Mouse (Mus musculus) megakaryocyte, embryonic 14.5 days (primary cell): Measurements from ENCODE around the gene Ranbp1.

Source experiments
- FLI1 ChIP-seq: IDR thresholded peaks from 2 replicates; pipeline ENCODE4 v1.6.1; 2012; ENCODE audit warnings: low read length, inconsistent platforms, mixed read lengths
- GATA1 ChIP-seq: IDR thresholded peaks from 3 replicates; pipeline ENCODE4 v1.6.1; 2012; ENCODE audit warnings: mixed read lengths, low read length, inconsistent platforms, borderline replicate concordance

- no peak for TF ChIP-seq GATA1
- TF ChIP-seq FLI1: no peak
These were observed 17.1 kb downstream of the Ranbp1 start for GRCm38 (mm10) chr16:18231451-18231850.
